Mouse (Mus musculus): ENCODE data around the gene Ccdc42. TPM values are rescaled to one million over a fixed set of nuclear protein-coding genes. Genes with fewer than 3 reads are reported as not detected.
A peak's percentile ranks its signal among the peaks of the same experiment; 100 is the strongest.

Gene Ccdc42
- 0.18 and 0.45 TPM in 2 replicates for polyA plus RNA-seq (2015; fragmentation: Nextera tagmentation; extraction: Ambion mirVana)

- no peak for ATAC-seq (replicated peaks)
- H3K4me2 ChIP-seq (replicated peaks) = no peak within 1 kb of the TSS
- H3K4me1 ChIP-seq = peaks cover 9% of the 10 kb centered on the region
- H3K4me3 ChIP-seq = no peak within 1 kb of the TSS
- H3K27me3 ChIP-seq = no peaks in the 10 kb centered on the region
- no peak within 1 kb of the TSS for H3K27ac ChIP-seq (replicated peaks)
- no peaks in the 10 kb centered on the region for H3K36me3 ChIP-seq
- WGBS = 77% methylated on average over 5 of the region's 5 CpGs
- no peak within 1 kb of the TSS for H3K9ac ChIP-seq (replicated peaks)
- no peaks in the 10 kb centered on the region for H3K9me3 ChIP-seq
These were observed at the start of gene Ccdc42 for GRCm38 (mm10) chr11:68586721-68587120. Gene Ccdc42 (plus strand): TSS chr11:68587021.

DNA sequence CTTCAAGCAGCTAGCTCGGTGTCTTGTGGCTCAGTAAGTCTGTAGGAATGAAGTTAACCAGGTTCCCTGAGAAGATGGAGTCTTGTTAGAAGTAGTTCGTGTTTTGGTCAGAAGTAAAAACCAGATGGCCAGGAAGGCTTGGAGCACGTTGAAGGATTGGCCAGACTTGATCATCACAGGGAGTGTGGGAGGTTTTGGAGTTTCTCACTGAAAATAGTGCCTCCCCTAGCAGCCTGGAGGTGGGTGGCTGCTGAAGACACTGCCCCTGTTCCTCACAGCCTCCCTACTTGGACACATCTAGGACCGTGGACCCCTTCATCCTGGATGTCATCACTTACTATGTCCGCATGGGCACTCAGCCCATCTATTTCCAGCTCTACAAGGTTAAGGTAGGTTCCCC, 47.2 kb upstream of the Ccdc42 start:
- Histone ChIP-seq H3K9ac (replicated peaks) (no peak overlapping the region), H3K9me3 (no peaks in the 10 kb centered on the region), H3K27ac (replicated peaks) (no peak overlapping the region), H3K27me3 (no peaks in the 10 kb centered on the region), H3K4me1 (no peaks in the 10 kb centered on the region; the same call in none of the 2 replicates), H3K4me3 (no peak overlapping the region), H3K4me2 (replicated peaks) (no peak overlapping the region), H3K36me3 (no peaks in the 10 kb centered on the region)
- ATAC-seq (replicated peaks) = no peak
- WGBS = 64% methylated on average over 5 of the region's 5 CpGs

- Histone ChIP-seq H3K4me1 (no peaks in the 10 kb centered on the region), H3K9me3 (no peaks in the 10 kb centered on the region), H3K4me2 (replicated peaks) (no peak overlapping the region), H3K27me3 (no peaks in the 10 kb centered on the region), H3K9ac (replicated peaks) (no peak overlapping the region), H3K36me3 (no peaks in the 10 kb centered on the region), H3K4me3 (no peak overlapping the region), H3K27ac (replicated peaks) (no peak overlapping the region)
- WGBS = 12% methylated on average over 8 of the region's 8 CpGs
- ATAC-seq (replicated peaks) = no peak
These were observed 42.3 kb upstream of the Ccdc42 start for GRCm38 (mm10) chr11:68544554-68544953.

DNA sequence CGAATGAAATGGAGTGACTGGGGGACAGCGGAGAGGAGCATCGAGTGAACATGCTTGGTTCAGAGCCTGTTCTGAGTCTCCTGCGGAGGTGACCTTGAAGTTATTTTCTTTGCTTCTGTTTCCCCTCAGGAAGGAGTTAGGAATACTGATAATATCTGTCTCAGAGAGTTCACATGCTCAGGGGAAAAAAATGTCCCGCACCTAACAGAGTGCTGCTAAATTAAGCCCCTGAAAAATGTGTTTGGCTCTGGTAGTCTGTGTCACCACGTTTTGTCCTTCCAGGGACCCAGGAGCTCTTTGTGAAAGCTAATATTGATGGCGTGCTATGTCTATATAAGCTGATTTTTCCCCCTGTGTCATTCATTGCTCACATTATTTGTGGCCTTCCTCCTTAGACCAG, 41.6 kb upstream of the Ccdc42 start:
- Histone ChIP-seq H3K27ac (replicated peaks) (no peak overlapping the region), H3K4me3 (no peak overlapping the region), H3K9ac (replicated peaks) (no peak overlapping the region), H3K4me2 (replicated peaks) (no peak overlapping the region), H3K4me1 (no peaks in the 10 kb centered on the region), H3K27me3 (no peaks in the 10 kb centered on the region), H3K9me3 (no peaks in the 10 kb centered on the region), H3K36me3 (no peaks in the 10 kb centered on the region)
- WGBS = 66% methylated on average over 7 of the region's 7 CpGs
- no peak for ATAC-seq (replicated peaks)

GRCm38 (mm10) chr11:68545682-68546222, 41.1 kb upstream of the Ccdc42 start:
- no peak overlapping the region for H3K27ac ChIP-seq (replicated peaks)
- H3K27me3 ChIP-seq = no peaks in the 10 kb centered on the region
- H3K36me3 ChIP-seq = no peaks in the 10 kb centered on the region
- WGBS = 80% methylated on average over 8 of the region's 8 CpGs
- no peaks in the 10 kb centered on the region for H3K4me1 ChIP-seq
- no peak overlapping the region for H3K4me3 ChIP-seq
- H3K4me2 ChIP-seq (replicated peaks) = no peak overlapping the region
- no peak for ATAC-seq (replicated peaks)
- H3K9me3 ChIP-seq = no peaks in the 10 kb centered on the region
- H3K9ac ChIP-seq (replicated peaks) = no peak overlapping the region

DNA sequence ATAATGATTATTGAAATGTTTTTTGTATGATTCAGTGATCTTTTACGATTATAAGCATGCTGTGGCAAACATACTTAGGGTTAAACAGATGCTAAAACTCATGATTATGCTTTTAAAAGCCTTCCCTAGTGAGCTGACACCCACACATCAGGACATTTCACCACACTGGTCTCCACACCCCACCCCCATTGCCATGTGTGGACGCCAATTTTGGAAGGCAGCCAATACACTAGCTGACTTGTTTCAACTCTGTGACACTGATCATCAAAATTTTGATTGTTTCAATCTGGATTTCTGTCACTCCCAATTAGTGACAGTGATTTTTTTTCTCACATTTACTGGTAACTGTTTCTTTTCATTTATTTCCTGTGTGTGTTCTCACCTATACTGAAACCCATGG, 39.3 kb upstream of the Ccdc42 start:
- Histone ChIP-seq H3K4me3 (no peak overlapping the region), H3K4me1 (no peaks in the 10 kb centered on the region), H3K27me3 (no peaks in the 10 kb centered on the region), H3K9ac (replicated peaks) (no peak overlapping the region), H3K4me2 (replicated peaks) (no peak overlapping the region), H3K9me3 (no peaks in the 10 kb centered on the region), H3K27ac (replicated peaks) (no peak overlapping the region), H3K36me3 (no peaks in the 10 kb centered on the region)
- no peak for ATAC-seq (replicated peaks)
- whole genome bisulfite sequencing = 51% methylated on average over 2 of the region's 2 CpGs

DNA sequence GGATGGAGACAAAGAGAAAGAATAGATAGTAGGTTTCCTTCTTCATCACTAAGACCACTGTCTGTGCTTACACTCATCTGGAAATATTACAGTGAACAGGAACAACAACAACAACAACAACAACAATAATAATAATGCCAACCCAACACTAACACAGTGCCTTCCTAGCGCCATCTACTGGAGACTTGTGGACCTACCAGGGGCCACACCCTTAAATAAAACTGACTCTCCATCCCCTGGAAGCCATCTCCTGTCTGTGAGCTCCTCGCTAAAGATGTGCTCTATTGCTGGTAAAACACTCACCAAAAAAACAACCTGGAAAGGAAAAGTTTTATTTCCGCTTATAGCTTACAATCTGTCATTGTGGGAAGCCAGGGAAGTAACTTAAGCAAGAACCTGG, 37.2 kb upstream of the Ccdc42 start:
- Histone ChIP-seq H3K36me3 (no peaks in the 10 kb centered on the region), H3K4me3 (no peak overlapping the region), H3K4me2 (replicated peaks) (no peak overlapping the region), H3K4me1 (no peaks in the 10 kb centered on the region), H3K27me3 (no peaks in the 10 kb centered on the region), H3K9me3 (no peaks in the 10 kb centered on the region), H3K9ac (replicated peaks) (no peak overlapping the region), H3K27ac (replicated peaks) (no peak overlapping the region)
- 53% methylated on average over 3 of the region's 3 CpGs for WGBS
- ATAC-seq (replicated peaks) = no peak

- H3K9ac ChIP-seq (replicated peaks) = no peak overlapping the region
- no peak overlapping the region for H3K4me3 ChIP-seq
- no peaks in the 10 kb centered on the region for H3K9me3 ChIP-seq
- H3K36me3 ChIP-seq = no peaks in the 10 kb centered on the region
- no peak overlapping the region for H3K27ac ChIP-seq (replicated peaks)
- no peaks in the 10 kb centered on the region for H3K4me1 ChIP-seq
- H3K27me3 ChIP-seq = no peaks in the 10 kb centered on the region
- H3K4me2 ChIP-seq (replicated peaks) = no peak overlapping the region
- ATAC-seq (replicated peaks) = no peak
- WGBS = 73% methylated on average over 4 of the region's 4 CpGs
These were observed 36.5 kb upstream of the Ccdc42 start for GRCm38 (mm10) chr11:68550358-68550757.

GRCm38 (mm10) chr11:68553981-68554471, 32.8 kb upstream of the Ccdc42 start:
- WGBS = 45% methylated on average over 8 of the region's 8 CpGs
- no peak for ATAC-seq (replicated peaks)

DNA sequence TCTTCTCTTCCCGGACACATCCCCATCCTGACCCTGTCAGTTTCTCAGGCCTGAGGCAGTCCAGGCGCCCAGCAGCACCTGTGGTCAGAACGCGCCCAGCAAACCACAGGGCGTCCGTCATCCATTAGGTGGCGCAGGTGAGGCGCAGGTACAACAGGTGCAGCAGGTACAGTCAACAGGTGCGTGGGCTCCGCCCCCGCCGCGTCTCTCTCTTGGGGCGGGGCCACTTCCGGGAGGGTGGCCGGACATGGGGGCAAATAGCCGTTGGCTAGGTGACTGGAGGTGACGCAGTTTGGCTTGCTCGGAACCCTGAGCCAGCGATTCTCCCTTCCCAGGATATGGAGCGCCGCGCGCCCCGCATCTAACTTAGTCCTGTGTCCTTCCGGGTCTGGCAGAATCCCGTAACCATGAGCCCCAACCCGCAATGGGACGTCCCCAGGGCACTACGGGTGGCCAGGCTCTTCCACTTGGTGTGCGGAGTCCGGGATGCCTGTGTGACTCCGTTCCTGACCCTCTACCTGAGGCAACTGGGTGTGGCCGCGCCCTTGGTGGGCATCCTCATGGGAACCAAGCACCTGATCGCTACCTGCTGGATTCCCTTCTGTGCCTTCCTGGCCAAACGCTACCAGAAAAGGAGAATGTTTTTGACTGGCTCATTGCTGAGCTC, 30.8 kb upstream of the Ccdc42 start, which contains the start of gene Mfsd6l:
TSS of gene Mfsd6l (plus strand) at position 269 of the 667 bp plus-strand sequence.
- Histone ChIP-seq H3K4me3 (peak within 1 kb of the TSS; percentile 2; the same call in 1 of the 2 replicates), H3K4me1 (peaks cover 6% of the 10 kb centered on the region; the same call in 1 of the 2 replicates), H3K27ac (replicated peaks) (no peak within 1 kb of the TSS), H3K4me2 (replicated peaks) (peak within 1 kb of the TSS; percentile 22), H3K36me3 (no peaks in the 10 kb centered on the region), H3K27me3 (0 out of 2 replicates have a peak, but pooled peaks cover 3% of the 10 kb centered on the region), H3K9me3 (no peaks in the 10 kb centered on the region), H3K9ac (replicated peaks) (no peak within 1 kb of the TSS)
- 9% methylated on average over 37 of the region's 37 CpGs for WGBS
- no peak for ATAC-seq (replicated peaks)

More at GRCm38 (mm10) chr11:68553981-68554471, 32.8 kb upstream of the Ccdc42 start:
- Histone ChIP-seq H3K4me1 (peaks cover 6% of the 10 kb centered on the region; the same call in 1 of the 2 replicates), H3K9me3 (no peaks in the 10 kb centered on the region), H3K27me3 (0 out of 2 replicates have a peak, but pooled peaks cover 3% of the 10 kb centered on the region), H3K27ac (replicated peaks) (no peak overlapping the region), H3K36me3 (no peaks in the 10 kb centered on the region), H3K4me2 (replicated peaks) (no peak overlapping the region), H3K4me3 (no peak overlapping the region), H3K9ac (replicated peaks) (no peak overlapping the region)

DNA sequence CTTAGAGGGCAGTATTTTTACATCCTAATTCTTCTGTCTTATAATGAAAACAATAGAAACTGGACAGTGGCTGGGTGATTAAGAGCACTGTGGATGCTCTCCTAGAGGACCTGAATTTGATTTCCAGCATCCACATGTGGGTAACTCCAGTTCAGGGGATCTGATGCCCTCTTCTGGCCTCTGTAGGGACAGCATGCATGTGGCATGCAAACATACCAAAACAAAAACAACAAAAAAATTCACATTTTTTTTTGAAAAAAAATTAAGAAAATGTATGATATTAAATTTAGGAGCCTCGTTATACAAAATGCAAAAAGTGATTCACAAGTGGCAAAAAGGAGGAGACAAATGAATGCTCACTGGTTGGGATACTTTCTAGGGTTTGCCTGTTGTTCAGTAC, 27.3 kb upstream of the Ccdc42 start:
- no peak overlapping the region for H3K9ac ChIP-seq (replicated peaks)
- peaks cover 6% of the 10 kb centered on the region; the same call in 1 of the 2 replicates for H3K4me1 ChIP-seq
- ATAC-seq (replicated peaks) = no peak
- no peak overlapping the region for H3K4me3 ChIP-seq
- no peak overlapping the region for H3K27ac ChIP-seq (replicated peaks)
- no peaks in the 10 kb centered on the region for H3K36me3 ChIP-seq
- 41% methylated on average over 1 of the region's 1 CpGs for WGBS
- H3K27me3 ChIP-seq = 0 out of 2 replicates have a peak, but pooled peaks cover 3% of the 10 kb centered on the region
- H3K4me2 ChIP-seq (replicated peaks) = no peak overlapping the region
- H3K9me3 ChIP-seq = no peaks in the 10 kb centered on the region
